ENCODE assay signal across 25 mouse cellular contexts in genomic region chr10:95525037-95525675, GRCm38 (mm10). TPM values are rescaled to one million over a fixed set of nuclear protein-coding genes. Genes with fewer than 3 reads are reported as not detected.
DNase-seq lines count a peak whose midpoint lies in the region; ATAC-seq and TF ChIP-seq lines count a peak whose summit lies in the region.
"Had no signal": no experiment of that assay in that cellular context is flagged by ENCODE, and none has a peak within 500 bp of the region (broad histone marks: within the 10 kb centered on the region; RNA-seq: fewer than 3 reads in every experiment).

No protein-coding gene starts in this region.

- H3K27me3 ChIP-seq in lung, embryonic 15.5 days: no peaks in the 10 kb centered on the region
- H3K27me3 ChIP-seq in myocyte (ENCODE audit: control insufficient read depth, insufficient read depth, insufficient read length): no peaks in the 10 kb centered on the region
- H3K27me3 ChIP-seq: embryonic facial prominence, embryonic 12.5 days; embryonic facial prominence, embryonic 15.5 days; forebrain, embryonic 12.5 days; forebrain, embryonic 15.5 days; hindbrain, embryonic 12.5 days; hindbrain, embryonic 15.5 days; Patski had no signal

- peaks cover 33% of the 10 kb centered on the region for H3K4me1 ChIP-seq in lung, embryonic 15.5 days
- H3K4me1 ChIP-seq: hindbrain, embryonic 12.5 days had no signal

- WGBS in lung, embryonic 15.5 days: 42% methylated on average over 6 of the region's 6 CpGs

- no peaks in the 10 kb centered on the region for H3K9me3 ChIP-seq in lung, embryonic 15.5 days
- H3K9me3 ChIP-seq: embryonic facial prominence, embryonic 12.5 days; embryonic facial prominence, embryonic 15.5 days; forebrain, embryonic 12.5 days; forebrain, embryonic 15.5 days; heart, embryonic 10.5 days; hindbrain, embryonic 12.5 days; hindbrain, embryonic 15.5 days had no signal

- no peak overlapping the region for H3K9ac ChIP-seq in lung, embryonic 15.5 days
- H3K9ac ChIP-seq: embryonic facial prominence, embryonic 12.5 days; embryonic facial prominence, embryonic 15.5 days; forebrain, embryonic 12.5 days; forebrain, embryonic 15.5 days; hindbrain, embryonic 12.5 days; hindbrain, embryonic 15.5 days had no signal

- no peak overlapping the region for H3K4me3 ChIP-seq in lung, embryonic 15.5 days
- no peak overlapping the region for H3K4me3 ChIP-seq in myocyte
- H3K4me3 ChIP-seq: embryonic facial prominence, embryonic 12.5 days; embryonic facial prominence, embryonic 15.5 days; erythroblast, embryonic 14.5 days; forebrain, embryonic 12.5 days; forebrain, embryonic 15.5 days; gastrocnemius, adult 2 months; heart, adult 2 months; heart, embryonic 10.5 days; hindbrain, embryonic 12.5 days; hindbrain, embryonic 15.5 days had no signal

- peak; percentile 74 for DNase-seq in heart, adult 11 months
- no peak for DNase-seq in heart, postnatal 14 days
- no peak for DNase-seq in lung, postnatal 36 days
- peak; percentile 55 for DNase-seq in 3T3-L1 (ENCODE audit: low read depth, low spot score)
- no peak for DNase-seq in right cerebral cortex, postnatal 10 days (ENCODE audit: low spot score in 2 of 2)
- DNase-seq: adrenal gland, postnatal 14 days; cerebellum, adult 11 months; cerebellum, adult 2 months; cerebellum, adult 9-11 months; cerebellum, postnatal 25 days; gastrocnemius, adult 2 months; gastrocnemius, postnatal 14 days; heart, adult 2 months had no signal

- TF ChIP-seq POLR2A in myocyte (IDR thresholded peaks at IDR 0.05; ENCODE audit: insufficient read length, low read depth): no peak

- H3K79me2 ChIP-seq in myocyte (ENCODE audit: control insufficient read depth, insufficient read depth): peaks cover 100% of the 10 kb centered on the region

- intact Hi-C loops in heart, postnatal 14 days (cut with DNase I): no loop called here

- no peak for ATAC-seq in lung, embryonic 15.5 days (ENCODE audit: borderline replicate concordance, extremely low read depth, low FRiP score, low TSS enrichment)
- ATAC-seq: forebrain, embryonic 15.5 days; intestine, postnatal 0 days; Patski had no signal

- no peaks in the 10 kb centered on the region for H3K36me3 ChIP-seq in lung, embryonic 15.5 days
- no peaks in the 10 kb centered on the region for H3K36me3 ChIP-seq in myocyte (ENCODE audit: control insufficient read depth, insufficient read depth)
- H3K36me3 ChIP-seq: embryonic facial prominence, embryonic 15.5 days; forebrain, embryonic 15.5 days; hindbrain, embryonic 12.5 days; hindbrain, embryonic 15.5 days had no signal

- H3ac ChIP-seq in myocyte (ENCODE audit: control insufficient read depth, insufficient read length): no peak overlapping the region

- no peak overlapping the region for H3K4me2 ChIP-seq in lung, embryonic 15.5 days
- H3K4me2 ChIP-seq in myocyte (ENCODE audit: low read depth): peak overlapping the region; percentile 56
- H3K4me2 ChIP-seq: embryonic facial prominence, embryonic 12.5 days; embryonic facial prominence, embryonic 15.5 days; forebrain, embryonic 12.5 days; forebrain, embryonic 15.5 days; hindbrain, embryonic 12.5 days; hindbrain, embryonic 15.5 days had no signal

- 0 out of 2 replicates have a peak overlapping the region, but pooled peaks have one; percentile 17 for H3K27ac ChIP-seq in lung, embryonic 15.5 days
- H3K27ac ChIP-seq: embryonic facial prominence, embryonic 12.5 days; embryonic facial prominence, embryonic 15.5 days; forebrain, embryonic 12.5 days; forebrain, embryonic 15.5 days; gastrocnemius, adult 2 months; heart, adult 2 months; heart, embryonic 10.5 days; hindbrain, embryonic 12.5 days; hindbrain, embryonic 15.5 days had no signal

TF ChIP-seq in myocyte, 11 proteins besides CTCF, POLR2A, EP300 and RAD21:
- TF ChIP-seq USF1 (IDR thresholded peaks at IDR 0.05; ENCODE audit: low read depth) (no peak), POLR2AphosphoS2 (IDR thresholded peaks at IDR 0.05; ENCODE audit: insufficient read length, low read depth) (no peak), MYOG (IDR thresholded peaks at IDR 0.05; ENCODE audit: control insufficient read depth in 1 of 3, insufficient read depth in 1 of 3, insufficient read length in 2 of 3, low read depth in 2 of 3) (no peak), REST (IDR thresholded peaks at IDR 0.05; ENCODE audit: insufficient read depth, insufficient read length) (no peak), MAX (IDR thresholded peaks at IDR 0.05; ENCODE audit: low read depth) (no peak), MYOD1 (IDR thresholded peaks at IDR 0.05; ENCODE audit: control insufficient read depth in 1 of 3, insufficient read length in 2 of 3, low read depth in 2 of 3) (no peak), TCF3 (IDR thresholded peaks at IDR 0.05; ENCODE audit: insufficient read length, low read depth) (no peak), E2F4 (IDR thresholded peaks at IDR 0.05; ENCODE audit: insufficient read depth) (no peak), CEBPB (IDR thresholded peaks at IDR 0.05; ENCODE audit: insufficient read depth, poor library complexity, severe bottlenecking) (no peak), SRF (IDR thresholded peaks at IDR 0.05; ENCODE audit: control insufficient read depth, insufficient read length, low read depth) (no peak), TCF12 (IDR thresholded peaks at IDR 0.05; ENCODE audit: insufficient read depth, poor library complexity, severe bottlenecking) (no peak)
TF ChIP-seq in myocyte: peak in this region for 0.

RNA-seq across cellular contexts. Expression of gene Ube2n, which starts 10.2 kb away (rescaled TPM):
- total RNA-seq in heart, postnatal 14 days (2021): 100 to 1,000 TPM in 1 of 2 experiments, 10 to 100 TPM in 1; 96.8 to 101 TPM
- polyA plus RNA-seq in lung, embryonic 15.5 days (2015; fragmentation: Nextera tagmentation; extraction: Ambion mirVana): 390 and 414 TPM in 2 replicates
- 157 TPM for polyA plus RNA-seq in myocyte (2012; fragmentation: generic; extraction: Trizol)

RNA-seq across cellular contexts. Expression of gene Mrpl42, which starts 23.4 kb away (rescaled TPM):
- total RNA-seq in heart, postnatal 14 days (2021): 100 to 1,000 TPM; 369 to 371 TPM
- 304 and 322 TPM in 2 replicates for polyA plus RNA-seq in lung, embryonic 15.5 days (2015; fragmentation: Nextera tagmentation; extraction: Ambion mirVana)
- polyA plus RNA-seq in myocyte (2012; fragmentation: generic; extraction: Trizol): 177 TPM

RNA-seq across cellular contexts. Expression of gene Nudt4, which starts 38.8 kb away (rescaled TPM):
- 100 to 1,000 TPM; 270 to 280 TPM for total RNA-seq in heart, postnatal 14 days (2021)
- polyA plus RNA-seq in lung, embryonic 15.5 days (2015; fragmentation: Nextera tagmentation; extraction: Ambion mirVana): 64.3 and 65.2 TPM in 2 replicates
- polyA plus RNA-seq in myocyte (2012; fragmentation: generic; extraction: Trizol): 36.8 TPM

Comparison
In these comparisons a context has a peak if more than half of its experiments do, and no peak if none do; other contexts are left out.
1. DNase-seq: peak in heart, adult 11 months (single experiment) and 3T3-L1 (single experiment); none in heart, postnatal 14 days (0 of 2), lung, postnatal 36 days (single experiment) and right cerebral cortex, postnatal 10 days (0 of 2).